Mouse (Mus musculus) Patski (cell line): Measurements from ENCODE around the gene Per2. TPM values are rescaled to one million over a fixed set of nuclear protein-coding genes. Genes with fewer than 3 reads are reported as not detected.

Experiments
- ATAC-seq: fragments of 100-300 bp; one replicate; pipeline ENCODE4 v1.8.0; 2021
- CTCF ChIA-PET: fragments of 350-600 bp; sonication (Branson Sonifier 250); formaldehyde crosslinking; loops from one replicate; lab custom pipeline; 2022; ENCODE audit warnings: inconsistent platforms; lab: Charles Lee
- POLR2A ChIA-PET: fragments of 350-600 bp; sonication (Branson Sonifier 250); formaldehyde crosslinking; loops from one replicate; lab custom pipeline; 2022; ENCODE audit warnings: antibody characterized with exemption, inconsistent platforms; lab: Charles Lee
- DNase-seq: peaks from one replicate; pipeline ENCODE4 v3.0.0-alpha.2; 2011; ENCODE audit warnings: low read depth, low spot score
- H3K27me3 ChIP-seq: fragments of 371-371 bp; one replicate; pipeline ENCODE4 v1.5.1; 2021
- CTCF ChIP-seq: fragments of 100-300 bp; IDR thresholded peaks from one replicate; pipeline ENCODE4 v1.5.1; 2021
- in situ Hi-C: fragments of 300-500 bp; cut with MboI; formaldehyde crosslinking; loops from 3 replicates; pipeline ENCODE4 v1.11.1; 2018; ENCODE audit warnings: low pct_unique_long_range_greater_than_20kb, mixed read lengths
- polyA plus RNA-seq: library from polyadenylated mRNA; unstranded; gene quantifications from one replicate; pipeline ENCODE4 v1.2.3, GENCODE M21; 2021

The Per2 gene
- polyA plus RNA-seq, 1 experiment from 2014 or later = 9.7 TPM

DNA sequence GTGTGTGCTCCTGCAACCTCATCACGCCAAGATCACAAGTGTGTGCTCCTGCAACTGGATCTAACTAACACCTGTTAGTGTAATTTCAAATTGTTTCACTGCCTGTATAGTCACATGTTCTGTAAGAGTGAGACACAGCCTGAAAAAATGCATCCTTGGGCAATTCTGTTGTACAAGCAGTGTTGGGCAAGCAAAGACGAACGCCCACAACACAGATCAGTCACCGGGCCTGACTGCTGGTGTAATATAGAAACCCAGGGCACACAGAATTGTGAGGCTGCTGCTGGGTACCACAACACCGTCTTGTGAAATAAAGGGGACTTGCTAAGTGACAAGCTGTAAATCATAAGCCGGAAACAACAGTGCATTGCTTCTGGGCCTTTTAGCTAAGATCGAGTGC, 21.6 kb downstream of the Per2 start:
- no peak for TF ChIP-seq CTCF
- DNase-seq (no peak), ATAC-seq (no peak)
- in situ Hi-C loops = no loop called here
- H3K27me3 ChIP-seq = no peaks in the 10 kb centered on the region
- POLR2A ChIA-PET = no interaction called here
- CTCF ChIA-PET = interaction anchor here (0.6 to 1.5 kb wide), 2 partner anchors 20 to 45 kb away, joined by 3 to 6 read pairs; no protein-coding TSS in a partner anchor

- no peak for ATAC-seq
- TF ChIP-seq CTCF = no peak
- in situ Hi-C loops = no loop called here
- POLR2A ChIA-PET = no interaction called here
- DNase-seq = no peak
- CTCF ChIA-PET = interaction anchor here (0.6 to 1.5 kb wide), 3 partner anchors 21 to 46 kb away, joined by 3 to 7 read pairs (median 6); no protein-coding TSS in a partner anchor
- no peaks in the 10 kb centered on the region for H3K27me3 ChIP-seq
These were observed 22.1 kb downstream of the Per2 start for GRCm38 (mm10) chr1:91437083-91437400.

DNA sequence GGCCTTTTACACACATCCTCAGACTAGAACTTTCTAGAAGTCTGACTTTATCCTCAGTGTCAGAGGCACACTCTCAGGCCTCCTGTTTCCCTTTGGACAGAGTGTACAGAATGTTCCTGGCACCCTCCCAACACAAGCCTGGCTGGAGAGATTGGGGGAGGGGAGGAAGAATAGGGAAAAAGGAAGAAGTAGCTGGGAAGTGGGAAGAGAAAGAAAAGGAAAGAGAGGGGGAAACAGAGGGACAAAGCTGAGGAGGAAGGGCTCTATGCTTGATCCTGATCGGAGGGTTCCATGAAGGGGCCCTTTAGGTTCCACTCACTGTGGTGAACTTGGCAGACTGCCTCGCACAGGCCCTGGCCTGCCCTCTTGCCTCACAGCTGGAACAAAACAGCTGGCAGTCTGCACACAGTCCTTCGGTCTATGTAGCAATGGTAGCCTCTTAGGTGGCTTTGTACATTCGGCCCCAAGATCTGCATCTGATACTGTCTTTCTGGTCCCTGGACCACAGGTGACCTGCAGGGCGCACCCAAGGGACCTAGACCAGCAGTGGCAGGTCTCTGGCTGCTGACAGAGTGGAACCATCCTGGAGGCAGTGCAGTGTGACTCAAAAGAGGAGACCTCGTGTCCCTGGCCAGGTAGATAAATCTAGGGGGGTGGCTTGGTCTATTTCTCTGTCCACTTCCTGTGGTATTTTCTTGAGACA, 22.6 kb downstream of the Per2 start:
- ATAC-seq (no peak), DNase-seq (no peak)
- no peaks in the 10 kb centered on the region for H3K27me3 ChIP-seq
- in situ Hi-C loops = no loop called here
- no peak for TF ChIP-seq CTCF
- CTCF ChIA-PET = interaction anchor here (0.8 to 1.5 kb wide), 3 partner anchors 20 to 47 kb away, joined by 5 to 7 read pairs (median 6); no protein-coding TSS in a partner anchor
- POLR2A ChIA-PET = interaction anchor here (1.0 kb wide), 1 partner anchor 23 kb away, joined by 3 read pairs; the partner anchor contains the start of gene Hes6

GRCm38 (mm10) chr1:91435606-91436130, 23.5 kb downstream of the Per2 start:
- no peak for ATAC-seq
- no peak for TF ChIP-seq CTCF

DNA sequence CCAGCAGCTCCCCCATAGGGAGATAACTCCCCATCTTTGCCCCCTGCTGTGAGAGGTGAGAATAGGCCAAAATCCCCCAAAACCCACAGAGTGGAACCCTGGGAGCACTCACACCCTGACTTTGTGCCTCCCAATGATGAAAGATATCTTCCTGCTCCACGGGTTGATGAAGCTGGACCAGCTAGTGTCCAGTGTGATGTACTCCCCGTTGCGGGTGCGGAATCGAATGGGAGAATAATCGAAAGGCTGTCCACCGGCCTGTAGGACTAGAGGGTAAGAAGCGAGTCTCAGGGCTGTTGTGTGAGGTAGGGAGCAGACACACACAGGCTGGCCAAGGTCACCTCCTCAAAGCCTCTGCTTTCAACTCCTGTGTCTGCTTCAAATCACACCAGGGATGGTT, 24.2 kb downstream of the Per2 start:
- no peaks in the 10 kb centered on the region for H3K27me3 ChIP-seq
- CTCF ChIA-PET = interaction anchor here (1.2 kb wide), 1 partner anchor 48 kb away, joined by 4 read pairs; no protein-coding TSS in a partner anchor
- DNase-seq = no peak
- in situ Hi-C loops = no loop called here
- POLR2A ChIA-PET = no interaction called here
- no peak for ATAC-seq
- TF ChIP-seq CTCF = no peak

More at GRCm38 (mm10) chr1:91435606-91436130, 23.5 kb downstream of the Per2 start:
- in situ Hi-C loops = no loop called here
- H3K27me3 ChIP-seq = no peaks in the 10 kb centered on the region
- CTCF ChIA-PET = interaction anchor here (0.8 to 1.3 kb wide), 2 partner anchors 19 to 48 kb away, joined by 5 to 7 read pairs; no protein-coding TSS in a partner anchor
- POLR2A ChIA-PET = interaction anchor here (1.0 kb wide), 1 partner anchor 22 kb away, joined by 3 read pairs; the partner anchor contains the start of gene Hes6
- DNase-seq = no peak

- in situ Hi-C loops = no loop called here
- ChIA-PET POLR2A (no interaction called here), CTCF (interaction anchor here (5.3 kb wide), 1 partner anchor 52 kb away, joined by 40 read pairs; no protein-coding TSS in a partner anchor)
- ATAC-seq = no peak
- no peaks in the 10 kb centered on the region for H3K27me3 ChIP-seq
- DNase-seq = no peak
- TF ChIP-seq CTCF = no peak
These were observed 28.4 kb downstream of the Per2 start for GRCm38 (mm10) chr1:91430761-91431160.

DNA sequence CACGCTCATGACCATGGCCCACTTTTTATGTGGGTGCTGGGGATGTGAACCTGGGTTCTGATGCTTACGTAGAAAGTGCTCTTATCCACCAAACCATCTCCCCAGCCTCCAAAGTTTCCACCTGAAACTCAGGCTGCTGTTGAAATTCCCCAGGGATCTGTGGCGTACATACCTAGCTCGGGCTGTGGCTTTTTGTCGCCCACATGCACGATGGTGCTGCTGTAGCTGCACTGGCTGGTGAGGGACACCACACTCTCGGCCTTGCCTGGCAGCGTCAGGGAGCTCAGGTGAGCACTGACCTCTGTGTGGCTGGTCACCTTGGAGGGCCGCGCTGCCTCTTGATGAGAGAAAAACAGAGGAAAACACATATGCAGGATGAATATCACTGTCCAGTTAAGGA, 29.9 kb downstream of the Per2 start:
- in situ Hi-C loops = loop anchor here (5.0 kb wide), 1 partner anchor 58 kb away; no protein-coding TSS in a partner anchor
- ChIA-PET CTCF (interaction anchor here (1.4 to 5.3 kb wide), 3 partner anchors 11 to 54 kb away, joined by 3 to 40 read pairs (median 5); no protein-coding TSS in a partner anchor), POLR2A (interaction anchor here (0.7 kb wide), 1 partner anchor 26 kb away, joined by 3 read pairs; no protein-coding TSS in a partner anchor)
- TF ChIP-seq CTCF = no peak
- no peaks in the 10 kb centered on the region for H3K27me3 ChIP-seq
- DNase-seq (no peak), ATAC-seq (no peak)

DNA sequence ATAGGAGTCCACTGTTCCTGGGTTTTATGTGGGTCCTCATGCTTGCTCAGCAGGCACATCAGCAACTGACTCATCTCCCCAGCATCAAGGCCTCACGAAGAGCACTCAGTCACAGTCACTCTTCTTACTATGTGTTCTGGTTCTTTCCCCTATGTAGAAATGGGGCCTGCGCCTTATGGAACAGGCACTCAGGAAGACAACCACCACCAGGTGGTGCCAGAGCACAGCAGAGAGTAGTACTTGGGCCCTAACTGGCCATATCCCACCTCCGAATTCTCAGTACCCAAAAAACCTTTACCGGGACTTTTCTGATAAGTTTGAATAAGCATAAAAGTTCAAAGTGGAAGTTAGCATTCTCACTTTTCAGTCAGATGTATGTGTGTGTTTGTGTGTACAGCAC, 30.5 kb downstream of the Per2 start:
- TF ChIP-seq CTCF = no peak
- in situ Hi-C loops = loop anchor here (5.0 kb wide), 1 partner anchor 59 kb away; no protein-coding TSS in a partner anchor
- DNase-seq = no peak
- ChIA-PET POLR2A (interaction anchor here (0.7 to 1.4 kb wide), 2 partner anchors 27 to 54 kb away, joined by 3 read pairs; no protein-coding TSS in a partner anchor), CTCF (interaction anchor here (0.6 to 5.3 kb wide), 4 partner anchors 13 to 54 kb away, joined by 3 to 40 read pairs (median 4); no protein-coding TSS in a partner anchor)
- no peak for ATAC-seq
- no peaks in the 10 kb centered on the region for H3K27me3 ChIP-seq

- DNase-seq (no peak), ATAC-seq (no peak)
- POLR2A ChIA-PET = no interaction called here
- no peaks in the 10 kb centered on the region for H3K27me3 ChIP-seq
- in situ Hi-C loops = loop anchor here (5.0 kb wide), 1 partner anchor 61 kb away; no protein-coding TSS in a partner anchor
- no peak for TF ChIP-seq CTCF
- CTCF ChIA-PET = interaction anchor here (1.0 to 5.3 kb wide), 3 partner anchors 13 to 57 kb away, joined by 3 to 40 read pairs (median 3); partner anchors contain the start of gene Hes6
These were observed 32.7 kb downstream of the Per2 start for GRCm38 (mm10) chr1:91426397-91426796.

DNA sequence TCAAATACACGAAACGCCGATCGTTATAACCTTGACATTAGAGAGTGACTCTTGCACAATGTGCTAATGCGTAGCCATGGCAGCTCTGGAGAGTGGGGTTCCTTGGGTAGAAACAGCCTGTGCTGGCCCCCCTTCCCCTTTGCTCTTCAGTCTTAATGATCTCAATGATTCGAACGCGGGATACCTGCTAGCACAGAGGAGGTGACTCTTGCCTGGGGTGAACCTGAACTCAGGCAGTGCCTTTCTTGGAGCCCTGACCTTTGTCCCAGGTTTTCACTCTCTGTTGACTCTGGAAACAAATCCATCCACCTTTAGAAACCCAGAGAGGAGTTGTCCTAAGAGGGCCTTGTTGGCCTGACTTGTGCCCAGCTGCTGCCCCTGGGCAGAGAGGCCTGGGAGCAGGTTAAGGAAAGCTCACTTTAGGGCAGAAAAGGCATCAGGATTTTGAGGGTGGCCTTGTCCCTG, 38.5 kb downstream of the Per2 start:
- no peak for ATAC-seq
- ChIA-PET CTCF (interaction anchor here (1.5 kb wide), 1 partner anchor 63 kb away, joined by 6 read pairs; no protein-coding TSS in a partner anchor), POLR2A (no interaction called here)
- in situ Hi-C loops = no loop called here
- H3K27me3 ChIP-seq = no peaks in the 10 kb centered on the region
- TF ChIP-seq CTCF = no peak
- no peak for DNase-seq
